Mouse (Mus musculus) kidney, adult 2 months (tissue): ENCODE results near the gene Dnah8.

Experiments used
- CTCF ChIP-seq: fragments of 200-500 bp; conservative IDR thresholded peaks from 2 replicates; pipeline ENCODE4 v1.5.1; 2011; ENCODE audit warnings: low read depth, mild to moderate bottlenecking, control low read depth, low read length, moderate library complexity, mixed read lengths; ENCODE audit not compliant: insufficient read depth, insufficient read length
- POLR2A ChIP-seq: fragments of 200-500 bp; IDR thresholded peaks from one replicate; pipeline ENCODE4 v1.6.1; 2011; ENCODE audit warnings: low read depth, low read length, control low read depth

DNA sequence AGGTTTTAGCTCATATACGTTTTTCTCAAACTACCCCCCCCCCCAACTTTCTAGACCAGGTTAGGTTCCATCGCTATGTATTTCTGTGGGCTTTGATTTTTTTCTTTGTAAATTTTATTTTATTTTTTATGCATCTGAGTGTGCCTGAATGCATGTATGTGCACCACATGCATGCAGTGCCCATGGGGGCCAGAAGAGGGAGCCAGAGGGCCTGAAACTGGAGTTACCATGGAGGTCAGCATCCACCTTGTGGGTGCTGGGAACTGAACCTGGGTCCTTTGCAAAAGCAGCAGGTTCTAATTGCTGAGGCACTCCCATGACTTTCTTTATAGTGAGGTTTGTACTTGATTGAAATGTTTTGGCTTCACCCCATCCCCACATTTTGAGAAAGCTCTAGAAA is 111.3 kb downstream of the Dnah8 start:
- no peak for TF ChIP-seq POLR2A
- TF ChIP-seq CTCF = no peak
